Mouse (Mus musculus): ENCODE measurements around the gene Cidec. TPM values are rescaled to one million over a fixed set of nuclear protein-coding genes. Genes with fewer than 3 reads are reported as not detected.

Cidec gene
- polyA plus RNA-seq, 1 experiment from 2014 or later = not detected

DNA sequence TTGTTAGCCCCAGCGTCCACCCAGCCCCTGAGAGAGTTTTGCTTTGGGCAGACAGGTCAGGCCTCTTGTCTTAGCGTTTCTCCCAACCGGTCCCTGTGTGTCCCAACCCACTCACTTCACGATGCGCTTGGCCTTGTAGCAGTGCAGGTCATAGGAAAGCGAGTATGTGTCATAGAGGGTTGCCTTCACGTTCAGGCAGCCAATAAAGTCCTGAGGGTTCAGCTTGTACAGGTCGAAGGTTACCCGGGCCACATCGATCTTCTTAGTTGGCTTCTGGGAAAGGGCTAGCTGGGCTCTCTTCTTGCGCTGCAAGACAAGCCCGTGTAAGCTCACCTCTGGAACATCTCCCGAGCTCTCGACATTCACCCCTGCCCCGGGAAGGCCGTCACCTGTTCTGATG lies 7.6 kb downstream of the Cidec start:
- H3K4me2 ChIP-seq = no peak overlapping the region
- no peak overlapping the region for H3K27ac ChIP-seq
- H3K9ac ChIP-seq = no peak overlapping the region
- H3K9me3 ChIP-seq (replicated peaks) = 0 out of 2 replicates have a peak, but pooled peaks cover 5% of the 10 kb centered on the region
- no peaks in the 10 kb centered on the region; the same call in 1 of the 2 replicates for H3K27me3 ChIP-seq (replicated peaks)
- 79% methylated on average over 16 of the region's 16 CpGs for WGBS (ENCODE audit: insufficient replicate concordance)
- no peak overlapping the region for H3K4me3 ChIP-seq
- ATAC-seq = 0 out of 2 replicates have a peak, but pooled peaks have one; percentile 20
- no peaks in the 10 kb centered on the region for H3K36me3 ChIP-seq
- no peaks in the 10 kb centered on the region for H3K4me1 ChIP-seq

DNA sequence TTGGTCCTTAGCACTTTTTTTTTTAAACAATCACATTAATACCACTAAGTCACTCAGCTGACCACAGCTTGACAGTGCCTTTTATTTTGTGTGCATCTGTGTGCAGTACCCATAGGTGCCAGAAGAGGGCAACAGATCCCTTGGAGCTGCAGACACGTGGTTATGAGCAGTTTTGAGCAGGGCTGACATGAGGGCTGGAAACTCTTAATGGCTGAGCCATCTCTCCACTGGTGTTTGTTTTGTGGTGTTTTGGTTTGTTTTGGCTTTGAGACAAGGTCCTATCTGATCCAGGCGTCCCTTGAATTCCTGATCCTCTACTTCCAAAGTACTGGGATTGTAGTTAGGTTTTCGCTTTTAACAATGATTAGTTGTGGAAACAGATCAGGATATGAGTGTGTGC lies 8.2 kb downstream of the Cidec start:
- Histone ChIP-seq H3K9ac (no peak overlapping the region), H3K9me3 (replicated peaks) (0 out of 2 replicates have a peak, but pooled peaks cover 5% of the 10 kb centered on the region), H3K27ac (no peak overlapping the region), H3K4me2 (no peak overlapping the region), H3K4me3 (no peak overlapping the region), H3K4me1 (no peaks in the 10 kb centered on the region), H3K36me3 (no peaks in the 10 kb centered on the region), H3K27me3 (replicated peaks) (no peaks in the 10 kb centered on the region)
- WGBS (ENCODE audit: insufficient replicate concordance) = 58% methylated on average over 3 of the region's 3 CpGs
- no peak for ATAC-seq

DNA sequence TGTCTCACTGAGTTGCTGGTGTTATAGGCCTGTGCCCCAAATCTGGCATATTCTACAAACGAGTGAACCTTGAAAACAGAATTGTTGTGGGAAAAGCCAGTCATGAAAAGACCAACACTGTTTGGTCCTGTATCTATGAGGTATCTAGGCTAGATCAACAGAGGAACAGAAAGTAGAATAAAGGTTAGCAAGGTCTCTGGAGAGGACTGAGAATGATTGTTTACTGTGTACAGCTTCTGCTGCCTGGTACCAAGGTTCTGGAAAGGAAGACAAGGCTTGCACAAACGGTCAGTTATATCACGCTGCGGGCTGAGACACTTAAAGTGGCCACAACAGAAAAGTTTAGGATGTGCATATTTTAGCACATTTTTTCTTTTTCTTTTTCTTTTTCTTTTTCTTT lies 8.9 kb downstream of the Cidec start:
- ATAC-seq = no peak
- no peaks in the 10 kb centered on the region for H3K36me3 ChIP-seq
- H3K27me3 ChIP-seq (replicated peaks) = no peaks in the 10 kb centered on the region
- H3K4me1 ChIP-seq = no peaks in the 10 kb centered on the region
- H3K9me3 ChIP-seq (replicated peaks) = 0 out of 2 replicates have a peak, but pooled peaks cover 5% of the 10 kb centered on the region
- WGBS (ENCODE audit: insufficient replicate concordance) = 82% methylated on average over 4 of the region's 4 CpGs
- H3K4me2 ChIP-seq = no peak overlapping the region
- no peak overlapping the region for H3K4me3 ChIP-seq
- no peak overlapping the region for H3K9ac ChIP-seq
- no peak overlapping the region for H3K27ac ChIP-seq

DNA sequence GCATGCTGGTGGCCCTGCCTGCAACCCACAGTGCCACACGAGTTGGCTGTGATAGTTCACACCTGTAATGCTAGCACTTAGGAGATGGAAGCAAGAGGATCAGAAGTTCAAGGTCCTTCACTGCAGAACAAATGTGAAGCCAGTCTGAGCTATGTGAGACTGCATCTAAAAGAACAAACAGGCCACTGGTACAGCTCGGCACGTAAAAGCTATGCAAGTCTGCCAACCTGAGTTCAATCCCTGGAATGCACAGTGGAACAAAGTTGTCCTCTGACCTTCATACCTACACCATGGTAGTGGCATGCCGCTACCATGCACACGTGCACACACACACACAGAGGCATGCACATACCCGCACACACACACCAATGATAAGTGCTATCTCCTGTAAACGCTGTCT lies 11.4 kb downstream of the Cidec start:
- H3K9me3 ChIP-seq (replicated peaks) = 0 out of 2 replicates have a peak, but pooled peaks cover 5% of the 10 kb centered on the region

DNA sequence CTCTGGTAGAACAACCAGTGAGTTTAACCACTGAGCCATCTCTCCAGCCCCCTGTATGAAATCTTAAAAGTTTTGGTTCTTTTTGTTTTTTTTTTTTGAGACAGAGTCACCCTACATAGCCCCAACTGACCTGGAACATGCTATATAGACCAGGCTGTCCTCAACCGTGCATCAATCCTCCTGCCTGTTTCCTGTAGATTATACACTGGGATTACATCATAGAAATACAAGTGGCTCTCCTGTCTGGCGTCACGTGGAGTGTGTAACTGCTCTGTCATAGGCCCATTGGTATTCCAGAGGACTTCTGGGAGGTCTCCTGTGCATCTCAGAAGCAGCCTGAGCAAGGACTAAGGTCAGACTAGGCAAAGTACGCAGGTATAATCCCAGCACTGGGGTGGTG lies 12.6 kb downstream of the Cidec start:
- H3K36me3 ChIP-seq = no peaks in the 10 kb centered on the region
- 33% methylated on average over 4 of the region's 4 CpGs for WGBS (ENCODE audit: insufficient replicate concordance)
- no peak overlapping the region for H3K4me2 ChIP-seq
- no peaks in the 10 kb centered on the region for H3K27me3 ChIP-seq (replicated peaks)
- ATAC-seq = no peak
- no peak overlapping the region for H3K4me3 ChIP-seq
- H3K9me3 ChIP-seq (replicated peaks) = 0 out of 2 replicates have a peak, but pooled peaks cover 5% of the 10 kb centered on the region
- H3K27ac ChIP-seq = no peak overlapping the region
- H3K4me1 ChIP-seq = peaks cover 21% of the 10 kb centered on the region
- H3K9ac ChIP-seq = no peak overlapping the region

More for the DNA sequence above, 11.4 kb downstream of the Cidec start:
- H3K36me3 ChIP-seq = no peaks in the 10 kb centered on the region
- 72% methylated on average over 7 of the region's 7 CpGs for WGBS (ENCODE audit: insufficient replicate concordance)
- H3K27ac ChIP-seq = no peak overlapping the region
- H3K4me1 ChIP-seq = peaks cover 14% of the 10 kb centered on the region
- no peak overlapping the region for H3K9ac ChIP-seq
- H3K4me3 ChIP-seq = no peak overlapping the region
- no peak for ATAC-seq
- H3K27me3 ChIP-seq (replicated peaks) = no peaks in the 10 kb centered on the region
- no peak overlapping the region for H3K4me2 ChIP-seq

DNA sequence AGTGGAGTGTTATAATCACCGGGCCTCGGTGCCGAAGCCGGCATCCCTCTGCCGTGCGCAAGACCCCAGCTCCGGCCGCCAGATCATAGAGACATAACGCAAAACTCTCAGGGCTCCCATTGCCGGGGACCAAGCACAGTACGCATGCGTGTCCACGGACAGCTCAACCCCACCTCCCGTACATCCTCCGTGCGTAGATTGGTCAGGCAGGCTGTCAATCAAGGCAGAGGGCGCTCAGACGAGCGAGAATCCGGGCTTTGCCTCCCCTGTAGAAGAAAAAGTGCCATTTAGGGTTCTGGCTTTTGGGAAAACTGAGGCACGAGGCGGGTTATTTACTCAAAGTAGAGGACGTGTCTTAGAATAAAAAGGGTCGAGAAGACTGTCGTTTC lies 16.4 kb downstream of the Cidec start, which contains the start of gene Rpusd3:
Gene Rpusd3, minus strand, starts transcription at position 142 of the 389 bp plus-strand sequence.
- Histone ChIP-seq H3K4me3 (peak within 1 kb of the TSS; percentile 64), H3K4me2 (peak within 1 kb of the TSS; percentile 86), H3K27me3 (replicated peaks) (no peaks in the 10 kb centered on the region), H3K9me3 (replicated peaks) (no peaks in the 10 kb centered on the region), H3K27ac (peak within 1 kb of the TSS; percentile 20; the same call in 1 of the 2 replicates), H3K9ac (peak within 1 kb of the TSS; percentile 75), H3K4me1 (peaks cover 26% of the 10 kb centered on the region), H3K36me3 (peaks cover 23% of the 10 kb centered on the region)
- under 1% methylated on average over 25 of the region's 25 CpGs for WGBS (ENCODE audit: insufficient replicate concordance)
- ATAC-seq = peak; percentile 97

DNA sequence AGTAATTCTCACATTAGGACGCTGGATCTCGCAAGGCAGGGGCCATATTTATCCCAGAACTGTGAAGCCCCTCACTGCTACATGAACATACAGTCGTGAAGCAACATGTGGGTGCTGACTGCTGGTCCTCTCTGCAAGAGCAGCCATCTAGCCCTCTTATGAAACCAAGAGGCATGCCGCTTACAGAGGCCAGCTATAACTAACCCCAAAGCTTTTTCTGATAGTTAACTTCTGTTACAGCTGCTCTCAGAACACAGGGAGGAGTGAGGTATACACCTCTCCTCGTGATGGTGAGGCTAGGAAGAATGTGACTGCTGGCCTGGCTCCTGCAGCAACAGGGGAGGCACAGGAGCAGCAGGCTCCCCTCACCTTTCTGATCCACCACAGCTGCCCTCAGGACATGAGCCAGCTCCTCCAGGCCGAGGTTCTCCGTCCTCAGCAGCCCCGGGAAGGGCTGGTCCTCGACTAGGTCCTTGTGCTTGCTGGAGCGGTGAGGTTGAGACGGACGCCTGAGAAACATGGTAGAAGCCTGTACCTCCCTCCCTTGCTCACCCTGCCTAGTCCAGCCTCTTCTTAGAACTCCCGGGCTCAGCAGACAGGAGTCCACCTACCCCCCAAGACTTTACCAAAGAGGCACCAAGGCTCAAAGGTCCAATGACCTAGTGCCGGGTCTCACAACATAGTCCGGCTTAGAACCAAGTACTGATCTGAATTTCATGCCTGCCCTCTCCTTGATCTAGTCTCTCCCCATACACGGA lies 16.9 kb downstream of the Cidec start:
- Histone ChIP-seq H3K9ac (peak overlapping the region; percentile 75), H3K4me3 (peak overlapping the region; percentile 64), H3K4me2 (peak overlapping the region; percentile 86), H3K9me3 (replicated peaks) (no peaks in the 10 kb centered on the region), H3K27ac (peak overlapping the region; percentile 20; the same call in 1 of the 2 replicates), H3K4me1 (peaks cover 26% of the 10 kb centered on the region), H3K36me3 (peaks cover 23% of the 10 kb centered on the region), H3K27me3 (replicated peaks) (no peaks in the 10 kb centered on the region)
- peak; percentile 71 for ATAC-seq
- WGBS (ENCODE audit: insufficient replicate concordance) = 13% methylated on average over 16 of the region's 16 CpGs

DNA sequence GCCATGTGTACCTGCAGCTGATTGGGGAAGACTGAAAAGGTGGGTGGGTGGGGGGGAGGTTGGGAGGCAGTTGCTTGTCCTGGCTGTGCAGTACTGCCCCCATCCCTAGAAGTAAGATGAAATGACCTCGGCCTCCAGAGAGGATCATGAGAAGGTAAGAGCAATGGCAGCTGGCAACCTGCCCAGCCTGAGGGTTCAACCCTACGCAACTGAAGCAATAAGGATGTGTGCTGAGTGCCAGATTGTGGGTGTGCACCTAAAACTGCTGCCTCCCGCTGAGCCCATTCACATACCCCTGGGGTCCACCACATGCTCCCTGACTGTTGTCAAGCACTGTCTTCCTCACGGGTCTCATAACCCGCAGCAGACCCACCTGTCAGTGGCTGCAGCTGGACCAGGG lies 19.1 kb downstream of the Cidec start:
- no peaks in the 10 kb centered on the region for H3K27me3 ChIP-seq (replicated peaks)
- H3K27ac ChIP-seq = no peak overlapping the region
- 83% methylated on average over 5 of the region's 5 CpGs for WGBS (ENCODE audit: insufficient replicate concordance)
- peaks cover 23% of the 10 kb centered on the region for H3K36me3 ChIP-seq
- H3K4me1 ChIP-seq = peaks cover 26% of the 10 kb centered on the region
- H3K9ac ChIP-seq = no peak overlapping the region
- no peaks in the 10 kb centered on the region for H3K9me3 ChIP-seq (replicated peaks)
- H3K4me3 ChIP-seq = no peak overlapping the region
- ATAC-seq = no peak
- no peak overlapping the region for H3K4me2 ChIP-seq

DNA sequence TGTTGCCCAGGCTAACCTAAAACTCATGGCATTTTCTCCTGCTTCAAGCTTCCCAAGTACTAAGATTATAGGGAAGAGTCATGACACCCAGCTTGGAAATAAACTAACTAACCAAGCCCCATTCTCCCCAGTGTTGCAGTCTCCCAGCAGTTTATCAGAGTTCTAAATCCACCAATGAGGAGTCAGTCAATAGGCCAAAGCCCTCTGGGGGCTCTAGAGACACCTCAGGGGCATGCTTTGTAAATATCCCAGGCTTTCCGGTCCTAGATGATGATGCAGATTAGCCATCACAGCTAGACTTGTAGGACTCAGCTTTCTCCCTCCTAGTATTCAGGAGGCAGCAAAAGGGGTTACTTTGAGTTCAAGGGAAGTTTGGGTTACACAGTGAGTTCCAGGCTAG lies 25.6 kb downstream of the Cidec start:
- Histone ChIP-seq H3K4me2 (no peak overlapping the region), H3K36me3 (peaks cover 23% of the 10 kb centered on the region), H3K9ac (no peak overlapping the region), H3K9me3 (replicated peaks) (no peaks in the 10 kb centered on the region), H3K4me1 (peaks cover under 1% of the 10 kb centered on the region; the same call in 1 of the 2 replicates), H3K27me3 (replicated peaks) (no peaks in the 10 kb centered on the region), H3K27ac (no peak overlapping the region), H3K4me3 (no peak overlapping the region)
- 58% methylated on average over 1 of the region's 1 CpGs for WGBS (ENCODE audit: insufficient replicate concordance)
- ATAC-seq = no peak

DNA sequence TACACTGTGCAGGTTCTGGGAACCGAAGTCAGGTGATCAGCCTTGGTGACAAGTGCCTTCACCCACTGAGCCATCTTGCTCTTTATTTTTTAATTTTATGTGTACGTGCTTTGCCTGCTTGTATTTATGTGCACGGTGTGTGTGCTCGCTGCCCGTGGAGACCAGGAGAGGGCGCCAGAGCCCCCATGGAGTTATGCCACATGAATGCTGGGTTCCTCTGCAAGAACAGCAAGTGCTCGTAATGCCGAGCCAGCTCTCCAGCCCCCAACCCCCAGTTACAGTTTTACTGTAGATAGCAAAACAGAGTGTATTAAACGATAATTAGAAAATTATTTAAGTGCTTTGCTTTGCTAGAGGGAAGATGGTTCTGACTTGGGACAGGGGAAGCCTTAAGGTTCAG lies 28.9 kb downstream of the Cidec start:
- ATAC-seq = no peak
- WGBS (ENCODE audit: insufficient replicate concordance) = 71% methylated on average over 9 of the region's 9 CpGs
- Histone ChIP-seq H3K4me3 (no peak overlapping the region), H3K9ac (no peak overlapping the region), H3K4me2 (no peak overlapping the region), H3K9me3 (replicated peaks) (no peaks in the 10 kb centered on the region), H3K27ac (no peak overlapping the region), H3K4me1 (peaks cover 3% of the 10 kb centered on the region; the same call in 1 of the 2 replicates), H3K27me3 (replicated peaks) (no peaks in the 10 kb centered on the region), H3K36me3 (peaks cover 19% of the 10 kb centered on the region)

DNA sequence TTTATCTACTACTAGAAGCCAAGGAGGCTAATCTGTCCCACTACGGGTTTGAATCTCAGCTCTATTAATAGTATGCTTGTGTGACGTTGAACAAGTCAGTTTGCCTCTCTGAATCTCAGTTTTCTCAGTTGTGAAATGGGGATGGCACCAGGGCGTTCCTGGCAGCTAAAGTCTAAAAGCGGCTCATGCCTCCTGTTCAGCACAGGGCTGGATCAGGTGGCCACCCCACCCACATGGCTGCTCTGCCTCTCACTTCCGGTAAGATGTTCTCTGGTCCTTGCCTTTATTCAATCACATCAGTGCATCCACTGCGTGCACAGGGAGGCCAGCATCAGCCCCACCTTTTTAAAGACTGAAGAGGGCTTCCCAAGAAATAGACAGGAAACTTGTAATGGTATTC lies 30.1 kb downstream of the Cidec start:
- Histone ChIP-seq H3K36me3 (peaks cover 19% of the 10 kb centered on the region), H3K4me1 (peaks cover 3% of the 10 kb centered on the region; the same call in 1 of the 2 replicates), H3K27me3 (replicated peaks) (no peaks in the 10 kb centered on the region), H3K9ac (no peak overlapping the region), H3K9me3 (replicated peaks) (no peaks in the 10 kb centered on the region), H3K4me3 (no peak overlapping the region), H3K4me2 (no peak overlapping the region), H3K27ac (no peak overlapping the region)
- 65% methylated on average over 6 of the region's 6 CpGs for WGBS (ENCODE audit: insufficient replicate concordance)
- no peak for ATAC-seq

DNA sequence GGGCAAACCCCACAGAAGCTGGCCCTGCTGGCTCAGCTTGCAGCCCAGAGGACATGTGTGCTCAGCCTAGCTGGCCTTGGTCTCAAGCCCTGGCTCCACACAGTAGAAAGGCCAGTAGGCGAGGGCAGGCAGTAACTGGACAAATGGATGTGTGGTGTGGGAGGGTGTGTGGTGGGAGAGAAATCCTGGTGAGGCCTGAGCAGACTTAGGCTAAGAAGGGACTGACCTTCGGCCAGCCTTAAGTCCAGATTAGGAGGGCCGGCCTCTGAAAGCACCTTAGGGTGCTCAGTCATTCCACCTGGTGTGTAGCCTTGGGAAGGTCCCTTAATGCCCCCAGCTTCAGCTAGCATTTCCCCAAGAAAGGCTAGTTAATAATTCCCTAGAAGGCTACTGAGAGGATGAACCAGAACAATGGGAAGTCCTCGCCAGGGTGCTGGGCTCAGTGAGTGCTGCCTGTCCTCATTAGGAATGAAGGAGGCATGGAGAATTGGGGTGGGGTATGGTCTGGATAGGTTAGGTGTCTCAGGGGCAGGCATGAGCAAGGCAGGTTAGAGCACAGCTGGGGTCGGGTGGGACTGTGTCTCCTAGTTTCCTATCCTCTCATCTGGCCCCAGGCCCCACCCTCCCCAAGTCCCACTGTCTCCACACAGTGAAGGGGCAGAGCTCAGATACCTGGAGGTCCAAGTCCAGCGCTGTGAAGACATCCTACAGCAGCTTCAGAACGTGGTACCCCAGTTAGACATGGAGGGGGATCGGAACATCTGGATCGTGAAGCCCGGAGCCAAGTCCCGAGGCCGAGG lies 30.7 kb downstream of the Cidec start:
- H3K27me3 ChIP-seq (replicated peaks) = no peaks in the 10 kb centered on the region
- H3K4me3 ChIP-seq = no peak overlapping the region
- peaks cover 3% of the 10 kb centered on the region; the same call in 1 of the 2 replicates for H3K4me1 ChIP-seq
- H3K9ac ChIP-seq = no peak overlapping the region
- 72% methylated on average over 12 of the region's 12 CpGs for WGBS (ENCODE audit: insufficient replicate concordance)
- H3K9me3 ChIP-seq (replicated peaks) = no peaks in the 10 kb centered on the region
- ATAC-seq = 0 out of 2 replicates have a peak, but pooled peaks have one; percentile 25
- H3K4me2 ChIP-seq = no peak overlapping the region
- H3K27ac ChIP-seq = no peak overlapping the region
- H3K36me3 ChIP-seq = peaks cover 20% of the 10 kb centered on the region

Data from liver, embryonic 12.5 days (tissue).